Mouse (Mus musculus): Measurements from ENCODE around the gene Ranbp6. TPM values are rescaled to one million over a fixed set of nuclear protein-coding genes. Genes with fewer than 3 reads are reported as not detected.

The Ranbp6 gene
- polyA plus RNA-seq, 1 experiment from 2014 or later: 14.9 TPM

GRCm38 (mm10) chr19:29842973-29843372, 30.2 kb upstream of the Ranbp6 start:
- no peak for DNase-seq (ENCODE audit: low spot score)
- Histone ChIP-seq H3K4me1 (replicated peaks; ENCODE audit: control insufficient read depth, insufficient read depth, low read length) (no peaks in the 10 kb centered on the region), H3K9ac (ENCODE audit: low read depth, low read length) (no peak overlapping the region), H3K9me3 (ENCODE audit: control insufficient read depth, low read length) (no peaks in the 10 kb centered on the region), H3K4me3 (ENCODE audit: low read depth, low read length) (no peak overlapping the region), H3K27me3 (replicated peaks; ENCODE audit: control insufficient read depth, insufficient read depth, low read length) (no peaks in the 10 kb centered on the region), H3K4me2 (no peak overlapping the region), H3K36me3 (ENCODE audit: control insufficient read depth, insufficient read depth, low read length) (no peaks in the 10 kb centered on the region), H3K27ac (ENCODE audit: low read depth, low read length) (no peak overlapping the region)
- 73% methylated on average over 8 of the region's 8 CpGs for WGBS
- ATAC-seq (replicated peaks; ENCODE audit: low FRiP score): no peak

DNA sequence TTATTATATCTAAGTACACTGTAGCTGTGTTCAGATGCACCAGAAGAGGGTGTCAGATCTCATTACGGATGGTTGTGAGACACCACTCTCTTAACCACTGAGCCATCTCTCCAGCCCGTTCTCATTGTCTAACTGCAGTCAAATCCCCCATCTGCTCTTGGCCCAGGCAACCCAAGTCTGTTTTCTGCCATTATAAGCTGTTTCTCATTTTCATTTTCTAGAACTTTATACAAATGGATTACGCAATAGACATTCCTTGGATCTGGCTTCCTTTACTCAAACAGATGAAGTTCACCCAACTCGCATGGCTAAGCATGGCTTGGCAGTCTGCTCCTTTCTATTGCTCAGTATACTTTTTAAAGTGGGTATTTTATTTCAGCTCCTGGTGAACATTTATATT, 27.9 kb upstream of the Ranbp6 start:
- ATAC-seq (replicated peaks; ENCODE audit: low FRiP score) (no peak), DNase-seq (ENCODE audit: low spot score) (no peak)
- H3K36me3 ChIP-seq (ENCODE audit: control insufficient read depth, insufficient read depth, low read length): no peaks in the 10 kb centered on the region
- 89% methylated on average over 4 of the region's 4 CpGs for WGBS
- H3K4me2 ChIP-seq: no peak overlapping the region
- H3K27me3 ChIP-seq (replicated peaks; ENCODE audit: control insufficient read depth, insufficient read depth, low read length): no peaks in the 10 kb centered on the region
- H3K9ac ChIP-seq (ENCODE audit: low read depth, low read length): no peak overlapping the region
- H3K27ac ChIP-seq (ENCODE audit: low read depth, low read length): no peak overlapping the region
- H3K9me3 ChIP-seq (ENCODE audit: control insufficient read depth, low read length): no peaks in the 10 kb centered on the region
- no peak overlapping the region for H3K4me3 ChIP-seq (ENCODE audit: low read depth, low read length)
- H3K4me1 ChIP-seq (replicated peaks; ENCODE audit: control insufficient read depth, insufficient read depth, low read length): no peaks in the 10 kb centered on the region

DNA sequence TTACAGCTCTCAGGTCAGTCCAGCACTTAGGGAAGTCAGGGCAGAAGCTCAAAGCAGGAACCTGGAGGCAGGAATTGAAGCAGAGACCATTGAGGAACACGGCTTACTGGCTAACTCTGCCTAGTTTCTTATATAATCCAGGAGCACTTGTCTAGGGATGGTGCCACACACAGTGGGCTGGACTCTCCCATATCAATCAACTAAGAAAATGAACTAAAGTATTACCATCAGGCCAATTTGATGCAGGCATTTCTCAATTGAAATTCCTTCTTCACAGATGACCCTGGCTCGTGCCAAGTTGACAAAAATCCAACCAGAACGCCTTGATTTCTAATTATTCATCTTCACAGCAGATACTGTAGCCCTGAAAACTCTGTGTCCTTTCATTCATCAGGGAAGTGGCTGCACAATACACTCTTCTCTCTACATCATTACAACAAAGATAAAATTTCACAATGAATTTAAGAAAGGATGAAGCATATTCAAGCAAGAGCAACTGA, 25.9 kb upstream of the Ranbp6 start:
- 65% methylated on average over 3 of the region's 3 CpGs for WGBS
- H3K9me3 ChIP-seq (ENCODE audit: control insufficient read depth, low read length): no peaks in the 10 kb centered on the region
- H3K4me1 ChIP-seq (replicated peaks; ENCODE audit: control insufficient read depth, insufficient read depth, low read length): no peaks in the 10 kb centered on the region
- ATAC-seq (replicated peaks; ENCODE audit: low FRiP score) (no peak), DNase-seq (ENCODE audit: low spot score) (no peak)
- H3K4me2 ChIP-seq: no peak overlapping the region
- H3K36me3 ChIP-seq (ENCODE audit: control insufficient read depth, insufficient read depth, low read length): no peaks in the 10 kb centered on the region
- no peak overlapping the region for H3K27ac ChIP-seq (ENCODE audit: low read depth, low read length)
- H3K4me3 ChIP-seq (ENCODE audit: low read depth, low read length): no peak overlapping the region
- no peak overlapping the region for H3K9ac ChIP-seq (ENCODE audit: low read depth, low read length)
- no peaks in the 10 kb centered on the region for H3K27me3 ChIP-seq (replicated peaks; ENCODE audit: control insufficient read depth, insufficient read depth, low read length)

DNA sequence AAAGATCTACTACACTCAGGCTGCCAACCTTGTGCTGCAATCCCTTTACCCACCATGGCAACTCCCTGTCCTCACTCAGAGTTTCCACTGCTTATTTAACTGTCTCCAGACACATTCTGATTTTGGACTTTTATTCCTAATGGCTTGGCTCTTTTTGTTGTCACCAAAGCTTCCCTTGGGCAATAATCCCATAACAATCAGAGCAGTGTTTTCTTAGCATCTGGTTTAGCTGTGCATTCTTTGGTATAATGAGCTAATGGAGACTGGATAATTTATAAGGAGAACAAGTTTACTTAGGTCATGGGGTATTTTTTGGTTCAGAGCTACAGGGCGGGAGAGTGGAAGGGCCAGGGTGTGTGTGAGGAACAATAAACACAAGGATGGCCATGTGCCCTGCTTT, 25.4 kb upstream of the Ranbp6 start:
- no peak overlapping the region for H3K4me2 ChIP-seq
- WGBS: 68% methylated on average over 1 of the region's 1 CpGs

DNA sequence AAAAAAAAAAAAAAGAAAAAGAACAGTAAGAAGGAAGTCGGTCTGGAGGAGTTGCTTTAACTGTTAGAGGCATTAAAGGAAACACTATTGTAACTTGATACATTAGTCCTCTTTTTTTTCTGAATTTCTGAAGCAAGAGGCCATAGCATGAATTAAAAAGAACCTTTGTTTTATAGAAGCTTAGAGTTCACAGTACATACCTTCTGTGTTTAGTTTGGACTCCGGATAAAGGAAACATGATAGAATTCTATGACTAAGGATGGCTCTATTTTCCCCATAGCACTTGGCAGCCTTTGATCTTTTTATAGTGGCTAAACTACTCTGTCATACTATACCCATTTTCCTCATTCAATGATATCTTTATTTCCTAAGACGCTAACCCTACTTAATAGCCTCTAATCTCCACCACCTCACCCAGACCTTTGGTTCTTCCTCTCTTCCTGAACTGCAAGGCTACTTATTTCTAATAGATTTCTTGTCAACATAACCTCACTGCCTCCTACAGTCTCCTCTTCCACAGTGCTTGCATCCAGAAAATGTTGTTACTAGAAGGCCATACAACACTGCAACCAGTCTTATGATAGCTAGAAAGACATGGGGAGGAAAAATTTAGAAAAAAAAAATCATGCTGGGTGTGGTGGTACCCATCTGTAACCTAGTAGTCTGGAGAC, 22.7 kb upstream of the Ranbp6 start:
- no peak overlapping the region for H3K4me3 ChIP-seq (ENCODE audit: low read depth, low read length)
- no peak overlapping the region for H3K9ac ChIP-seq (ENCODE audit: low read depth, low read length)
- WGBS: 69% methylated on average over 3 of the region's 3 CpGs
- DNase-seq (ENCODE audit: low spot score) (no peak), ATAC-seq (replicated peaks; ENCODE audit: low FRiP score) (no peak)
- no peak overlapping the region for H3K4me2 ChIP-seq
- no peaks in the 10 kb centered on the region for H3K4me1 ChIP-seq (replicated peaks; ENCODE audit: control insufficient read depth, insufficient read depth, low read length)
- H3K27ac ChIP-seq (ENCODE audit: low read depth, low read length): no peak overlapping the region
- no peaks in the 10 kb centered on the region for H3K9me3 ChIP-seq (ENCODE audit: control insufficient read depth, low read length)
- no peaks in the 10 kb centered on the region for H3K36me3 ChIP-seq (ENCODE audit: control insufficient read depth, insufficient read depth, low read length)
- no peaks in the 10 kb centered on the region for H3K27me3 ChIP-seq (replicated peaks; ENCODE audit: control insufficient read depth, insufficient read depth, low read length)

More for the DNA sequence above, 25.4 kb upstream of the Ranbp6 start:
- no peak overlapping the region for H3K9ac ChIP-seq (ENCODE audit: low read depth, low read length)
- H3K4me3 ChIP-seq (ENCODE audit: low read depth, low read length): no peak overlapping the region
- H3K9me3 ChIP-seq (ENCODE audit: control insufficient read depth, low read length): no peaks in the 10 kb centered on the region
- no peak overlapping the region for H3K27ac ChIP-seq (ENCODE audit: low read depth, low read length)
- no peaks in the 10 kb centered on the region for H3K4me1 ChIP-seq (replicated peaks; ENCODE audit: control insufficient read depth, insufficient read depth, low read length)
- ATAC-seq (replicated peaks; ENCODE audit: low FRiP score) (no peak), DNase-seq (ENCODE audit: low spot score) (no peak)
- no peaks in the 10 kb centered on the region for H3K27me3 ChIP-seq (replicated peaks; ENCODE audit: control insufficient read depth, insufficient read depth, low read length)
- H3K36me3 ChIP-seq (ENCODE audit: control insufficient read depth, insufficient read depth, low read length): no peaks in the 10 kb centered on the region

DNA sequence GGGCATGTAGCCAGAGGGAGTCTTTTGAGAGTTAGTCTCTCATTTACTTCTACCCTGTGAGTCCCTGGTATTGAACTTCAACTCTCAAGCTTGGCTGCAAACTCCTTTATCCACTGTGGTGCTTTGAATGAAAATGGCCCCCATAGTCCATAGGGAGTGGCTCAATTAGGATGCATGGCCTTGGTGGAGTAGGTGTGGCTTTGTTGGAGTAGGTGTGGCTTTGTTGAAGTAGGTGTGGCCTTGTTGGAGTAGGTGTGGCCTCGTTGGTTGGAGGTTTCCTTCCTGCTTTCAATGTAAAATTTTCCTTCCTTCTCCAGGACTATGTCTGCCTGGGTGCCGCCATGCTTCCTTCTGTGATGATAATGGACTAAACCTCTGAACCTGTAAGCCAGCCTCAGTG, 18.1 kb upstream of the Ranbp6 start:
- Histone ChIP-seq H3K36me3 (ENCODE audit: control insufficient read depth, insufficient read depth, low read length) (no peaks in the 10 kb centered on the region), H3K4me1 (replicated peaks; ENCODE audit: control insufficient read depth, insufficient read depth, low read length) (no peaks in the 10 kb centered on the region), H3K4me2 (no peak overlapping the region), H3K4me3 (ENCODE audit: low read depth, low read length) (no peak overlapping the region), H3K9me3 (ENCODE audit: control insufficient read depth, low read length) (no peaks in the 10 kb centered on the region), H3K27ac (ENCODE audit: low read depth, low read length) (no peak overlapping the region), H3K9ac (ENCODE audit: low read depth, low read length) (no peak overlapping the region), H3K27me3 (replicated peaks; ENCODE audit: control insufficient read depth, insufficient read depth, low read length) (no peaks in the 10 kb centered on the region)
- ATAC-seq (replicated peaks; ENCODE audit: low FRiP score) (no peak), DNase-seq (ENCODE audit: low spot score) (no peak)
- 66% methylated on average over 2 of the region's 2 CpGs for WGBS

DNA sequence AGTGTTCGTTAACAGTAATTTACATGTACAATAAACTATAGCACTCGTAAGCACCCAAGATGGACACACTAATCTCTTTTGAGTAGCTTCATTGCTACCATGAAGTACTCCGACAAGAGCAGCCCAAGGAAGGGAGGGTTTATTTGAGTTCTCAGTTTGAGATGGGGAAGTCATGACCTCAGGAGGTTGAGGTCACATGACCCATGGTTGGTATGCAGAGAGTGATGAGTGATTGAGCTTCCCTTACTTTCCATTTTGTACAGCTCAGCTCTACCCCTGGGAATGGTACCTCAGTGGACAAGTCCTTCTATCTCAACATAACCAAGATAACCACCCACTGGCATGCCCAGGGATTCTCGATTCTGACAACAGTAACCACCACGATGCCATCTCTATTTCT, 15.8 kb upstream of the Ranbp6 start:
- Histone ChIP-seq H3K27me3 (replicated peaks; ENCODE audit: control insufficient read depth, insufficient read depth, low read length) (no peaks in the 10 kb centered on the region), H3K36me3 (ENCODE audit: control insufficient read depth, insufficient read depth, low read length) (no peaks in the 10 kb centered on the region), H3K4me1 (replicated peaks; ENCODE audit: control insufficient read depth, insufficient read depth, low read length) (no peaks in the 10 kb centered on the region), H3K4me3 (ENCODE audit: low read depth, low read length) (no peak overlapping the region), H3K9me3 (ENCODE audit: control insufficient read depth, low read length) (no peaks in the 10 kb centered on the region), H3K4me2 (no peak overlapping the region), H3K9ac (ENCODE audit: low read depth, low read length) (no peak overlapping the region), H3K27ac (ENCODE audit: low read depth, low read length) (no peak overlapping the region)
- DNase-seq (ENCODE audit: low spot score) (no peak), ATAC-seq (replicated peaks; ENCODE audit: low FRiP score) (no peak)
- 70% methylated on average over 5 of the region's 5 CpGs for WGBS

- Histone ChIP-seq H3K9me3 (ENCODE audit: control insufficient read depth, low read length) (no peaks in the 10 kb centered on the region), H3K4me3 (ENCODE audit: low read depth, low read length) (no peak overlapping the region), H3K9ac (ENCODE audit: low read depth, low read length) (no peak overlapping the region), H3K4me1 (replicated peaks; ENCODE audit: control insufficient read depth, insufficient read depth, low read length) (no peaks in the 10 kb centered on the region), H3K27me3 (replicated peaks; ENCODE audit: control insufficient read depth, insufficient read depth, low read length) (no peaks in the 10 kb centered on the region), H3K36me3 (ENCODE audit: control insufficient read depth, insufficient read depth, low read length) (no peaks in the 10 kb centered on the region), H3K4me2 (no peak overlapping the region), H3K27ac (ENCODE audit: low read depth, low read length) (no peak overlapping the region)
- WGBS: 61% methylated on average over 1 of the region's 1 CpGs
- DNase-seq (ENCODE audit: low spot score): no peak
- ATAC-seq (replicated peaks; ENCODE audit: low FRiP score): no peak
Measured at GRCm38 (mm10) chr19:29826686-29827085, 13.9 kb upstream of the Ranbp6 start.

DNA sequence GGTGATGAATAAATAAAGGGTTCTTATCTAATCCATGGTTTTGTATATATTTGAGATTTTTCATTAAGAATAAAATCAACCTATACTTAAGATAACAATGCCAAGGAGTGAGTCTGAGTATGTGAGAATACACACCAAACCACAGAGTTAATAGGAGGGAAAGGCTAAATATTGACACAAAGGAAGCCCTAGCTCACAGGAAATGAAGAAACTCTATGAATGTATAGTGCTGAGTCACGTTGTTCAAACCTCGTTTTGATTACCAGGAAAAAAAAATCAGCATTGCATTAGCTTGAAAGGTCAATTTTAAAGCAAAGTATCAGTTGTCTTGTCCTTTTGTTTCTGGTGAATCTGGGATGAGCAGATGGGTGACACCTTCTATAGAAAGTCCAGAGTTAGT, 12.2 kb upstream of the Ranbp6 start:
- 43% methylated on average over 2 of the region's 2 CpGs for WGBS
- H3K4me2 ChIP-seq: no peak overlapping the region
- ATAC-seq (replicated peaks; ENCODE audit: low FRiP score) (no peak), DNase-seq (ENCODE audit: low spot score) (no peak)
- H3K9ac ChIP-seq (ENCODE audit: low read depth, low read length): no peak overlapping the region
- H3K27ac ChIP-seq (ENCODE audit: low read depth, low read length): no peak overlapping the region
- no peaks in the 10 kb centered on the region for H3K36me3 ChIP-seq (ENCODE audit: control insufficient read depth, insufficient read depth, low read length)
- no peaks in the 10 kb centered on the region for H3K4me1 ChIP-seq (replicated peaks; ENCODE audit: control insufficient read depth, insufficient read depth, low read length)
- H3K4me3 ChIP-seq (ENCODE audit: low read depth, low read length): no peak overlapping the region
- H3K27me3 ChIP-seq (replicated peaks; ENCODE audit: control insufficient read depth, insufficient read depth, low read length): no peaks in the 10 kb centered on the region
- no peaks in the 10 kb centered on the region for H3K9me3 ChIP-seq (ENCODE audit: control insufficient read depth, low read length)

Measured in liver, embryonic 11.5 days (tissue).